Mouse (Mus musculus) E14TG2a.4 (cell line): ENCODE results near the gene C77080.

Source experiments
- H3K27me3 ChIP-seq: 2 replicates; pipeline ENCODE4 v1.6.1; 2014; ENCODE audit warnings: low read length, control low read depth; ENCODE audit not compliant: insufficient read depth
- H3K36me3 ChIP-seq: 2 replicates; pipeline ENCODE4 v1.6.1; 2014; ENCODE audit warnings: low read length, control low read depth; ENCODE audit not compliant: insufficient read depth
- H3K4me1 ChIP-seq: replicated peaks from 2 replicates; pipeline ENCODE4 v1.6.1; 2014; ENCODE audit warnings: low read depth, low read length, control low read depth
- H3K4me3 ChIP-seq: replicated peaks from 2 replicates; pipeline ENCODE4 v1.5.1; 2014; ENCODE audit warnings: mild to moderate bottlenecking, low read length
- H3K9me3 ChIP-seq: 2 replicates; pipeline ENCODE4 v1.6.1; 2014; ENCODE audit warnings: low read length, control low read depth
- CTCF ChIP-seq: conservative IDR thresholded peaks from 2 replicates; pipeline ENCODE4 v1.5.1; 2014; ENCODE audit warnings: low read length
- NANOG ChIP-seq: IDR thresholded peaks from 2 replicates; pipeline ENCODE4 v1.6.1; 2014; ENCODE audit warnings: borderline replicate concordance, low read length, mixed read lengths
- POU5F1 ChIP-seq: IDR thresholded peaks from 2 replicates; pipeline ENCODE4 v1.6.1; 2014; ENCODE audit warnings: low read length, borderline replicate concordance

C77080 gene

DNA sequence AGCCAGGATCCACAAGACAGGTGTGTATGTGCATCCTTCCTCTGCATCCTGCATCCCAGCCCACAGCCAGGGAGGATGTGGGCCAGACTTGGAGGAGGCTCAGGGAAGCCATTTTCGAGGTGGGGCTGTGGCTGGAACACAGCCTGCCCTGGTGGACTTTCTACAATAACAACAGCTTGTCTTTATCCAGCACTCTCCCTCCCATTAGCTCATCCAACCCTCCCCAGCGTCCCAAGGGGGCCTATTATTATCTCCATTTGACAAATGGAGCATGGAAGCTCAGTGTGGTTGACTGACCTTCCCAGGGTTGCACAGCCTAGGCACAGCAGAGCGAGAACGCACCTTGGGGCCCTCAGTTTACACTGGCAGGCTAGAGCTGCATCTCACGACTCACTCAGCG, 526 bp downstream of the C77080 start:
- peak overlapping the region; percentile 62 for H3K4me3 ChIP-seq
- TF ChIP-seq CTCF (no peak), POU5F1 (no peak), NANOG (no peak)
- H3K9me3 ChIP-seq, result no peaks in the 10 kb centered on the region
- no peaks in the 10 kb centered on the region for H3K36me3 ChIP-seq
- peaks cover 75% of the 10 kb centered on the region for H3K4me1 ChIP-seq
- peaks cover 10% of the 10 kb centered on the region; the same call in 1 of the 2 replicates for H3K27me3 ChIP-seq

DNA sequence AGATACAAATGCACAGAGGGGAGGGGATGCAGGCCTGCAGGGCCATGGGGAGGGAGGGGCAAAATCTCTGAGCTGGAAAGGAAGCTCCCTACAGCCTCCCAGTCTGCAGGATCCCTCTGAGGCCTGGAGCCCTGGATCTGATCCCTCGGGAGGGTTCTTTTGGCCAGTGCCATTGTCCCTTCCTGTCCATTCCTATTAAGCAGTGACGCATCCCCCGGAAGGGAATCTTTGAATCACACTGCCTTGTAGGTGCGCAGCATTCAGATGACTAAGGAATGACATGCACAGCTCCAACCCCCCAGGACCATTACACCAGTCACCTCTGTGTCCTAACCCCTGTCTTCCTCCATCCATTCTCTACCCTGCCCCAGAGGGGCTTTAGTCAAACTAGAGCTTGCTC, 2.1 kb downstream of the C77080 start:
- no peaks in the 10 kb centered on the region for H3K9me3 ChIP-seq
- H3K4me3 ChIP-seq, result no peak overlapping the region
- peaks cover 18% of the 10 kb centered on the region for H3K27me3 ChIP-seq
- no peaks in the 10 kb centered on the region for H3K36me3 ChIP-seq
- TF ChIP-seq NANOG (no peak), CTCF (no peak), POU5F1 (no peak)
- peaks cover 65% of the 10 kb centered on the region for H3K4me1 ChIP-seq

DNA sequence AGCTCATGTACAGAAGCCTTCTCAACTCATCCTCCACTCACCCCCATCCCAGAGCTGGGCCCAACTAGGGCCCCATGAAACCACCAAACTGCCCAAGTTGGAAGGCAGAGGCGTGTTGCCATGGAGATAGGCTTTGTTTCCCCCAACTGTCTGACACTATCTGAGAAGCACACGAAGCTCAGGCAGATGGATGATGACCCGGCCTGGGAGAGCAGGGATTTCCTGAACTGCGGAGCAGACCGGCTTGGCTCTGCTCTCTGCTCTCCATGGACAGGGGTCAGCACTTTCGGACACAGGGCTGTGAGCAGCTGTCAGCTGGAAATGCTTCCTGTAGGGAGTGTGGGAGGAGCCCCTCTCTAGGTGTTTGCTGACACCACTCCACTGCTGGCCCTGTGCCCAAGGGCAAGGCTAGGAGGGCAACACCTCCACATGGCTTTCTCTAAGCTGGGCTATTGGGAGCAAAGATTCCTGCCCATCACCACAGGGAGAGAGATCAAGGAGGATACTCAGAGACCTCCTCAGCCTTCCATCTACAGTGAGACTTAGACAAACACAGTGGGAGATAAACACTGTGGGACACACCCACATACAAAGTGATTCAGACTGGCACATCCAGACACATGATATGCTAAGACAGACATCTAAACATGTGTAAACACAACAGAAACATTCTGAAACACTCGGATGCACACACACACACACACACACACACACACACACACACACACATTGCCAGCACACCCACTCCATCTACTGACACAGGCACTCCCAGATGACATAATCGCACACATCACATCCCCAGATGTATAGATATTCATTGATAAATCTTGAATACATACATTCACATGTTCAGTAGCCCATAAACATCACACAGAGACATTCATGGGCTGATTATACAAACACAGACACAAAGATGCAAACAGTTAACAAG, 4.5 kb downstream of the C77080 start:
- H3K4me3 ChIP-seq, result no peak overlapping the region
- H3K4me1 ChIP-seq, result peaks cover 54% of the 10 kb centered on the region
- H3K9me3 ChIP-seq, result no peaks in the 10 kb centered on the region
- TF ChIP-seq CTCF (no peak), POU5F1 (no peak), NANOG (no peak)
- H3K27me3 ChIP-seq, result peaks cover 34% of the 10 kb centered on the region
- H3K36me3 ChIP-seq, result no peaks in the 10 kb centered on the region

DNA sequence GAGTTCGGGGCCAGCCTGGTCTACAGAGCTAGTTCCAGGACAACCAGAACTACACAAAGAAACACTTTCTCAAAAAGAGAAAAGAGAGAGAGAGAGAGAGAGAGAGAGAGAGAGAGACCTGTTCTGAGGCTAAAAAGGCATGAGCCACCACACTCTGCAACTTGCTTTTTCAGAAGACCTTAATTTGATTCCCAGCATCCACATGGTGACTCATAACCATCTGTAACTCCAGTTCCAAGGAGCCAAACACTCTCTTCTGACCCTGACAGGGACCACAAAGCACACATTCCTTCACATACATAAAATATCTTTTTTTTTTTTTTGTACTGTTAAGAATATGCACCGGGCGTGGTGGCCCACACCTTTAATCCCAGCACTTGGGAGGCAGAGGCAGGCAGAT, 6.6 kb downstream of the C77080 start:
- no peak for TF ChIP-seq NANOG
- no peak for TF ChIP-seq POU5F1
- no peak for TF ChIP-seq CTCF
- H3K27me3 ChIP-seq, result peaks cover 47% of the 10 kb centered on the region
- H3K4me3 ChIP-seq, result no peak overlapping the region
- H3K36me3 ChIP-seq, result no peaks in the 10 kb centered on the region
- no peaks in the 10 kb centered on the region for H3K9me3 ChIP-seq
- peaks cover 55% of the 10 kb centered on the region for H3K4me1 ChIP-seq

DNA sequence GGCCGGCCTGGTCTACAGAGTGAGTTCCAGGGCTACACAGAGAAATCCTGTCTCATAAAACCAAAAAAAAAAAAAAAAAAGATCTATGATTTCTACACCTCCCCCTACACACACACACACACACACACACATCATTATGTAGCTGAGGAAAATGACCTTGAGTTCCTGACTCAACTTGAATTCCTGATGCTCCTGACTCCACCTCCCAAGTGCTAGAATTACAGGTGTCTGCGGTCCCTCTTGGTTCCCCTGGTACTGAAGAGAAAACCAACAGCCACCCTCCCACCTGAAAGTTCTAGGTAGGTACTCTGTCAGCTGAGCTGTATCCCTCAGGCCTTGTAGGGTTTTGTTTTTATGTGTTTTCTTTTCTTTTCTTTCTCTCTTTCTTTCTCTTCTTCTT, 8.7 kb downstream of the C77080 start:
- Histone ChIP-seq H3K36me3 (no peaks in the 10 kb centered on the region), H3K4me3 (no peak overlapping the region), H3K4me1 (peaks cover 58% of the 10 kb centered on the region), H3K9me3 (no peaks in the 10 kb centered on the region), H3K27me3 (peaks cover 64% of the 10 kb centered on the region)
- TF ChIP-seq POU5F1 (no peak), CTCF (no peak)

DNA sequence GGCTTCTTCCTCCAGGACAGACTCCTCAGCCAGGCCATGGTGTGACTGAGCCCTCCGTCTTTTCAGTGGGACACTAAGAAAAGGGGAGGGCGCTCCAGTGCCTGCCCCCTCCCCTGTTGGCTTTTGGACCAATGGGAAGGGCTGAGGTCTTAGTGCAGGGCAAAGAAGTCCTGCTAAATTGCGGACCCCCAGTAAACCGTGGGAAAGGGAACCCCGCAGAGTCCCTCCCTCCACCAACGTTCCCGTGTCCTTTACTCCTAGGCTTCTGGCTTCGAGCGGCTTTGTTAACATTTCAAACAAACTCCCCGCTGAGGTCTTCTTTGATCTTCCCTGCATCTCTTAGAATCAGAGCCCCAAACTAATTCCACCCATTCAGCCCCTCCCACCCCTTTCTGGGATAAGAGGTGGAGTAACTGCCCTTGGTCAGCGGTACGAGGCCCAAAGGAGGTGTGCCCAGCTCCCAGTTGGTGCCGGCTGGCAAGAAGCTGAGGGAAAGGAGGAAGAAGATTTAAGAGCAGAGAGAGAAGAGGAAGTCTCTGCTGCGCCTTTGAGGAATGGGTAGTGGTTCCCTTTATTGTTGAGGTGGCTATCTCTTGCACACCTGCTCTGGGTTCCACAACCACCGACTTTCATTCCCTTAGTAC, 9.6 kb downstream of the C77080 start:
- Histone ChIP-seq H3K27me3 (peaks cover 70% of the 10 kb centered on the region), H3K4me1 (peaks cover 63% of the 10 kb centered on the region), H3K4me3 (peak overlapping the region; percentile 54), H3K36me3 (no peaks in the 10 kb centered on the region), H3K9me3 (no peaks in the 10 kb centered on the region)
- TF ChIP-seq CTCF (no peak), NANOG (peak; percentile 24; the same call in 1 of the 2 replicates), POU5F1 (no peak)

DNA sequence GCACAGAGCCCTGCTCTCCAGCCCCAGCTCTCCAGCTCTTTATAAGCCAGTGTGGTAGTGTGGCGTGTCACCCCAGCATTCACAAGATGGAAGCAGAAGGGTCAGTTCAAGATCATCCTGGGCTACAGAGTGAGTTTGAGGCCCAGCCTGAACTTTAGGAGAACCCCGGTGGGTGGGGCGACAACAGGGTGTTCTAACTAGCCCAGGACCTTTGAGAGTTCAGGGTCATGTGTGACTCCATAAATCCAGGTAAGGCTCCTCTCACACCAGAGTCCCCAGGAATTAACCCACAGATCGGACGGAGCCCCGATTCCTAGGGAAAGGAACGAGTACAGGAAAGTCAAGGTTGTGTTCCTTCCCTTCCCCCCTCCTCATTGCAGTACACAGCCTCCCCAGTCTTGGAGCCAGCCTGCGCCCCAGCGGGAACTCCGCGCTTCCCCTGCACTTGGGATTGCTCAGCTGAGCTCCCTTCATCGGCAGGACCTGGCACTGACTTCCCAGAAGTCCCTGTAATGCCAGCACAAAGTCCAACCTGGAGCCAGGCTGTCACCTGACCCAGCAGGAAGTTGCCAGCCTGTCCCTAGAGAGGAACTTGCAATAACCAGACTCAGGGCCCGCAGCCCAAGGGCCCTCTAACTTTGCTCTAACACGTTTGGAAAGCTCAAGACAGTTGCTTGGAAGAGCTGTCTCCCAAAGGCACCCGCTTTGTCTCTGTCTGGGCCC, 10.3 kb downstream of the C77080 start:
- peak overlapping the region; percentile 54 for H3K4me3 ChIP-seq
- H3K36me3 ChIP-seq, result no peaks in the 10 kb centered on the region
- TF ChIP-seq POU5F1, result no peak
- TF ChIP-seq NANOG, result no peak
- TF ChIP-seq CTCF, result no peak
- H3K4me1 ChIP-seq, result peaks cover 64% of the 10 kb centered on the region
- H3K9me3 ChIP-seq, result no peaks in the 10 kb centered on the region
- H3K27me3 ChIP-seq, result peaks cover 68% of the 10 kb centered on the region

DNA sequence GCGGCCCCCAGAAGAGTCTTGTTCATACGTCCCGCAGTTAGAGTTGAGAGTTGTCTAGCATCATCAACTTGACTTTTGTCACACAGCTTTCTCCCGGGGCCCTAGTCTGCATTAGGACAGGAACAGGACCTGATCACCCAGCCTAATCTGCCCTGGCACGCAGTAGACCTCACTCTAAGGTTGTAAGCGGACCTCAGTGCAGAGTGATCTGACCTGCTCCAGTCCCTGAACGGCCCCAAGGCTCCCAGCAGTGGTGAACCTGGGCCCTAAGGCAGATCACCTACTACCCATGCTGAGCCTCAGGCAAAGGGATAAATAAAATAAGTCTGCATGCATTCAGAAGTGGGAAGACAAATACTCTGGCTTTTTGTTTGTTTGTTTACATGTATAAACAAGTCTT, 11.9 kb downstream of the C77080 start:
- no peak for TF ChIP-seq POU5F1
- no peak for TF ChIP-seq NANOG
- TF ChIP-seq CTCF, result no peak
- Histone ChIP-seq H3K27me3 (peaks cover 68% of the 10 kb centered on the region), H3K9me3 (no peaks in the 10 kb centered on the region), H3K36me3 (no peaks in the 10 kb centered on the region), H3K4me3 (peak overlapping the region; percentile 65; the same call in 1 of the 2 replicates), H3K4me1 (peaks cover 79% of the 10 kb centered on the region)
